Mouse (Mus musculus) adrenal gland, adult 18-20 months (tissue): ENCODE measurements around the gene Ttc39d. TPM values are rescaled to one million over a fixed set of nuclear protein-coding genes. Genes with fewer than 3 reads are reported as not detected.
"Not testable (repeated sequence)": the region's sequence is repeated elsewhere in the genome, so short reads cannot be mapped to it uniquely, and the experiment has no call there.

Source experiments
- DNase-seq, 2 experiments: peaks; one replicate each; pipeline ENCODE4 v3.0.0; 2021 to 2022; ENCODE audit warnings: low spot score in 2 of 2
- long read RNA-seq, 2 experiments: library from polyadenylated mRNA; stranded (forward); transcript quantifications; one replicate each; pipeline ENCODE4 v2.0.0; 2021
- total RNA-seq, 2 experiments: library from RNA; stranded (reverse); gene quantifications; 1 replicate in 1 of 2; 2 replicates in 1 of 2; pipeline ENCODE4 v1.2.3; 2021

The Ttc39d gene
- total RNA-seq: not detected
- long read RNA-seq, experiment 1: 0 reads
- long read RNA-seq, experiment 2, partial matches to known transcripts: 0 of 1 reads
- long read RNA-seq, experiment 2, other reads (novel, unspliced or antisense): 1 of 1 reads

DNA sequence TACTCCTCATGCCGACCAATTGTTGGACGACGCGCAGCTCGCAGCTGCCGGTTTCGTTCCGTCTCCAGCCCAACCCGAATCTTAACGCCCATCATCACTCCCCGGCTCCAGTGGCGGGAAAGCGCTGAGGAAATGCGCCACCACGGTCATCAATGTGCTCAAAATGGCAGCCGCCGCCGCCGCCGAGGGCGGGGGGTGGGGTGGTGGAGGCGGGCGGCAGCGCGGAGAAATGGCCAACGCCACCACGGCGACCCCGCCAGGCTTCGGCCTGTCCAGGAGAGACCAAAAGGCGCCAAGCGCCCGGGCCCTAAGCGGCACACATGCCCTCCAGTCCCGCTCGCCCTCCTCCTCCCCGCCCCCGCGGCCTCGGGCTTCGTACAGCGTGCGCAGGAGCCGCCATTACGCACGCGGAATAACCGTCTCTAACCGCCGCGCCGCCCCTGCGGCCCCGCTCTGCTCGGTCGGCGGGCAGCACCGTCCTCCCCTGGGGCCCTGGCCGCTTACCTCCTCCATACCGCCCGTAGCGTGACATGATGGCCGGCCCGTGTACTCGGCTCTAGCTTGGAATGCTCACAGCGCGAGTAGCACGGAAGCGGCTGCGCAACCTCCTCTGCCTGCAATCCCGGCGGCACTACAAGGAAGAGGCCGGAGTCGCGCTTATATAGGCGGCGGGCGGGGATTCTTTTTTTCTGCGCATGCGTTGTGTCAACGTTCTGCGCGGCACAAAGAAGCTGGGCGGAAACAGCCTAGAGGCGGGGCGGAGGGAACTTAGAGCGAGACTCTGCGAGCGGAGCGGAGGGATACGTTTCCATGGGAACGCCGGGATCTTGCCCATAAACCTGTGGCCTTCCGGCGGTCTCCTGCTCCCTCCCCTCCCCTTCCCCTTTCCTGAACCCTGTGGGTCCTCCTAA is at the start of gene Ttc39d, which contains the start of gene Srsf7:
Ttc39d (plus strand) TSS at position 790 of the 911 bp plus-strand sequence.
Srsf7 (minus strand) TSS at position 637 of the 911 bp plus-strand sequence.
- DNase-seq: peak; percentile 99 to 100

DNA sequence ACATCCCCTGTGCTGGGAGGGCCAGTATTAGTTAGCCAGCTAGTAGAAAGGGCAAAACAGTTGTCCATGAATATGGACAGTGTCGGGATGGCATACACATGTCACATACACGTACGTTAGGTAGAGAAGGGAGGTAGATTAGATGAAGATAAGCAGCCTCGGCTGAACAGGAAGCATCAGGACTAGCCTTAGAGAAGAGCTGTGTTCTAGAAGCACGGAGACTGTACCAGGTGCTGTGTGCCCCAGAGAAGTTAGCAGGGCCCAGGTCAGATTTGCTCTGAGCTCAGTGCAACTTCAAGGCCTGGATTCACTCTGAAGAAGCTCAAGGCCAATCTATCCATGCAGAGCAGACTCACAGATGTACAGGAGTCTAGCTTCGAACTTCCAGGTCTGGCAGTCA is 49.8 kb upstream of the Ttc39d start:
- no peak for DNase-seq

DNA sequence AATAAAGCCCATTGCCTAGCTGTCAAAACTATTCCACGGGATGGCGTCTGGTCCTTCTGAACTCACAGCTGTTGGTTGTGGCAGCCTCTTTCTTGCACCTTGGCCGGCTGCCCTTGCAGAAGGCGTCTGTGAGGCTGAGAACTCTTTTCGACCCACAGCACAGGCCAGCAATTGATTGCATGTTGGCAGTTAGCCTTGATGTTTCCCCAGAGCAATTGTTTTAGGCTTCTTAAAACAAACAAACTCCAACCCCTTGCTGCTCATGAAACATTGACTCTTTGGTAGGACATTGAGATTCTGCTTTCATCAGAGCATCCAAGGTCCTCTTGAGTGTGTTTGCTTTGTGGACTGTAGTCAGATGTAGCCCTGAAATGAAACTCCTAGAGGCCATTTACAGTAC is 46.8 kb upstream of the Ttc39d start:
- DNase-seq: peak in 1 of 2 experiments; percentile 46

DNA sequence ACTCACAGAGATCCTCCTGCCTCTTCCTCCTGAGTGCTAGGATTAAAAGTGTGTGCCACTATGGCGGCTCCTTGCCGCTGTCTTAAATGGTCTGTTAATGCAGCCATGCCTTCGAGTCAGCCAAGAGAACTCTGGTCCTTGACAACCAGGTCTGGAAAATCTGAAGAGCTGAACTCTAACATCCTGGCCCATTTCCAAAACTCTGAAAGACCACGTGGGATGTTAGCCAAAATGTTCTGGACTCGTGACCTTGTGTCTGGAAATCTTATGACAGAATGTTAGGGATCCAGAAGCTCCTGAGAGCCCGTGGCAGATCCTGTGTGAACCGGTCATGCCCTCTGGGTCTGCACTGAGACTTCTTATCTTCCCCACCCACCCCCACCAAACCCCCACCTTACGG is 43.3 kb upstream of the Ttc39d start:
- no peak for DNase-seq

GRCm38 (mm10) chr17:80165741-80166140 is 41.5 kb upstream of the Ttc39d start:
- no peak for DNase-seq

DNA sequence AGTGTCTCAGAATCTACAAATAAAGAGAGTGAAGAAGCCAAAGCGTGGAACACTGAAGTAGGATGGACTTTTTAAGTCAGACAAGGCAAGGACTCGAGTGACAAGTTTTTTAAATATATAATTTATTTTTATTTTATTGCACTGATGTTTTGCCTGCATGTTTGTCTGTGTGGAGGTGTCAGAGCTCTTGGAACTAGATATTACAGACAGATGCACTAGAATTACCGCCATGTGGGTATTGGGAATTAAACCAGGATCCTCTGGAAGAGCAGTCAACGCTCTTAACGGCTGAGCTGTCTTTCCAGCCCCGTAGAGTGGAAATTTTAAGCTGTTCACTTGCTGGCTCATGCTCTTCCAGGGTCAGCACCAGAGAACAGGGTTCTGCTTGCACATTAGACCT is 40.9 kb upstream of the Ttc39d start:
- DNase-seq: no peak

DNA sequence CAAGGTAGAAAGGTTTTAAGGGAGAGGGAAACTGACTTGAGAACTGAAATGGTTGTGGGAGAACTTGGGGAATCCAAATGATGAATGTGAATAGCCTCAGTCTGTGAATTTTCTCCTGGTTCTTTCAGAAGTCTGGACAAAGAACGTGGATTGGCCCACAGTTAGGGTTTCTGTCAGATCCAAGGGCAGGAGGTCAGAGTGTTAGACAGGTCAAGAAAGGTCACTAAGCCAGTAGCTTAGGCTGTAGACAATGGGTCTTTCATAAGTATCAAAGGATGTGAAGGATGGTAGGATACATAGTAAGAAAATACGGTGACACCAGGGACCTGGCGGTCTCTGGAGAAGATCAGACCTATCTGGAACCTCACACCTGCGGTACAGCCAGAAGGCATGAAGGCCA is 39.8 kb upstream of the Ttc39d start:
- DNase-seq: no peak

DNA sequence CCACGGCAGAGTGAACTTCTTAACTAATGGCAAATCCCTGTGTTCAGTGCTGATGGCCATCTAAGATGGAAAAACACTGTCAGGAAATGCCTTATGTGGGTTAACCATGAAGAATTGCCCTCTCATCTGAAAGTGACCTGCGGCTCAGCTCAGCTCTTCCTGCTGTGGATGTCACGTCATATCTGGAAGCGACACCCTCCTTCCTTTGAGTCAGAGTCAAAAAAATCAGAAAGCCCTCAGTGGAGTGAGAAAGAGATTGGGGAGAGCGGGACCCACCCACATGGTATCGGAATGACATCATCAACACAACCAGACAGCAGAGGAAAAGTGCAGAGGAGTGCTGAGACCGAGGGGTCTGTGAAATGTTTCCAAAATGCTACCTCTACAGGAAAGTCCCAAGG is 39.4 kb upstream of the Ttc39d start:
- DNase-seq: no peak

DNA sequence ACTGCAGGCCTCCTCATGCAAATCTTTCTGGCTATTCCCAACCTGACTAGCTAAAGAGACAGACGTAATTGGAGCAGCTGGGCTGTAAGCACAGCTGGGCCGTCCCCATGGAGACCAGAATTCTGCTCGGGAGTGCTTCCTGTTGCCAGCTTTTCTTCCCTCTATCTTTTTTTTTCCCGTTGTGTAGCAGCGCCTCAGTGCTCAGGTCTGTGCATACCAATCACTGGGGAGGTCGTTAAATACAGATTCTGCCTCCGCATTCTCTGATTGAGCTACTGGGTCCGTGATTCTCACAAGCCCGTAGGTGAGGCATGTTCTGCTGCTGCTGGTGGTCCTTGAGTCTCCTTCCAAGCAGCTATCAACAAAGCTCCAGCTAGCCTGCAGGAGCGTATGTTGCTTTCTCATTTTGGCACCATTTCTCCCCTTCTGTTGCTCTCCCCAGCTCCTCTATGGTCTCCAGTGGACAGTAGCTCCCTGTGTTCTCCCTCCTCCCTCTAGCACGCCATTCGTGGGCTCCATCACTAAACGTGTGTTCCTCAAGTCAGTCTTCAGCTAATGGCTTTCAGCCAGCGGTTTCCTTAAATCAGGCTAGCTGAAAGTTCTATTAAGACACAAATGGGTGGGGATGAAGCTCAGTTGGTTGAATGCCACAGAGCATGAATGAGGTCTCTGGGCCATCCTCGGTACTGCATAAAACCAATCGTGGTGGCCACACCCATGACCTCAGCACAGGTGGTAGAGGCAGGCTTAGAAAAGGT is 38.7 kb upstream of the Ttc39d start:
- DNase-seq: no peak

DNA sequence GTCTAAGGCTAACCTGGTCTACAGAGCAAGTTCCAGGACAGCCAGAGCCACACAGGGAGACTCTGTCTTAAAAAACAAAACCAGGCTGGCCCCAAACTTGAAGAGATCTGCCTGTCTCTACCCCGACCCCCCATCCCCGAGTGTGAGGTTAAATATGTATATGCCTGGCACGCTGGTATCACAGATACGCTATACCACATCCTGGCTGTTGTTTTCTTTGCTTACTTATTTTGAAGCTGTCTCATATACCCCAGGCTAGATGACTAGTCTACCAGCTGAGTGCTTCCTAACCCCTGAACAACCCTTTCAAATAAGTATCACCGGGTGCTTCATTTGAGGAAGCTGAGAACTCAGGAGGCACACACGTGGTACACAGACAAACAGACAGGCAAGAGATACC is 37.5 kb upstream of the Ttc39d start:
- DNase-seq: no peak

DNA sequence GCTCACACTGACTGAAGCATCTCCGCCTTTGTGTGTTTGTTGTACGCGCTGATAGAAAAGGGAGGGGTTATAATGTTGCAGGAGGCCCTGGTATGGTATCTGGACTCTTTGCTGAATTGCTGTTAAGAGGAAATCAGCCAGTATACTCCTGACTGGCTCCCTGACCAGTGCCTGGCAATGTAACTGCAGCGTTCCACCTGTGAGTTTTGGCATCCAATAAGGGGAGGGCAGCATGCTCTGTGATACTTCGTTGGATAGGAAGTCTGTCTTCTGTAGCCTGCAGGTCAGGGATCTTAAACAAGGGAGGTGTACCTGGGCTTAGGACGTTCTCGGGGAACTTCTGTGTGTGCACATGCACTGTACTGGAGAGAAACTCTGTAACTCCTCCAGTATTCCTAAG is 36.3 kb upstream of the Ttc39d start:
- no peak for DNase-seq

DNA sequence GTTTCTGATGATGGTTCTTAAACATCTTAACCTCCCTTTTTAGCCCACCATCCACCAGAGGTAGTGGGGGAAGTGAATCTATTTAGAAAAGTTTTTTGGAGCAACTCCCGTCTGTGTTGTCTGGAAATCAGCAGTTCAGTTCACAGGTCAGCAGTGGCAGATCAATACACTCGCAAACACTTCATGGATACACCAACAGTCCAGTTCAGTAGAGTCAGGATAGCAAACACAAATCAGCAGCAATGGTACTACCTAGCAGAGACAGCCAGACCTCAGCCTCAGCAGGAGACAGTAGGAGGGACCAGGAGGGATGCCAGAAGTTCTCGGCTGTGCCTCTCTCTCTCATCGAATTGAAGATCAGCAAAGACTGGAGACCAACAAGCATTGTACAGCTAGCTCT is 35.3 kb upstream of the Ttc39d start:
- no peak for DNase-seq

DNA sequence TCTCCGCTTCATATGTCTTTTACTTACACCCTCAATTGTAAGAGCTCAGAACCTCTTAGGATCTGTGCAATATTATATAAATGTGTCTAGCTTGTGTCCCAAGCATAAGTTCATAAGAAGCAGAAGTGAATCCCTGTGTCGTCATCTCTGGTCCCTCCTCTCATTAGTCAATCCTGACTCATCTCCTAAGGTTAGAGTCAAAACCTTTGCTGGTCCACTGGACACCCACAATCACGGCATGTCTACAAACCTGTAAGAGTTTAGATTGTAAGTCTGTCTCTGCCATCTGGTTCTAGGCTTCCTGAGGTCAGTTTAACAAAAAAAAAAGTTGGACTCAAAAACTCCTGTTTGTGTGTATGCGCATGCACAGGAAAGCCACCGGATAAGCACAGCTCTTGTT is 34.5 kb upstream of the Ttc39d start:
- DNase-seq: no peak

- no peak for DNase-seq
Measured at GRCm38 (mm10) chr17:80173708-80174107, 33.6 kb upstream of the Ttc39d start.

GRCm38 (mm10) chr17:80174146-80174545 is 33.1 kb upstream of the Ttc39d start:
- no peak for DNase-seq

- no peak for DNase-seq
Measured at GRCm38 (mm10) chr17:80174699-80175385, 32.4 kb upstream of the Ttc39d start.

GRCm38 (mm10) chr17:80175386-80175739 is 31.9 kb upstream of the Ttc39d start:
- DNase-seq: no peak

DNA sequence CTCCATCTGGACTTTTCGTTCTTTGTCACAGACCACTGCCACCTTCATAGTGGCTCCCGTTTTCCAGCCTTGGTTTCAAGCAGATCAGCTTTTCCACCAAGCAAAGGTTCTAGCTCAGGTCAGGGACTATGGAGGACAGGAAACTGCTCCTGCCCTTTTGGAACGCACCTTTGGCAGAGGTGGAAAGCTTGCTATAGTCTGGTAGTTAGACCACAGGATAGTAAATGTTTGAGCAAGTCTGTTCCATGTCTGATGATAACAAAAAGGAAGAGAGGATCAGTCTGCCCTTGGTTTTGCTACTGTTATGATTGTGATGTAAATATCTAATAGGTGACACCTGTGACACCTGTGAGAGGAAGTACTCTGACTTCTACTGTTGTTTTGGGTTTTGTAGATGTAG is 31.3 kb upstream of the Ttc39d start:
- no peak for DNase-seq

GRCm38 (mm10) chr17:80178846-80179245 is 28.4 kb upstream of the Ttc39d start:
- DNase-seq: not testable (repeated sequence)

- DNase-seq: peak; percentile 63 to 70
Measured at GRCm38 (mm10) chr17:80179959-80180358, 27.3 kb upstream of the Ttc39d start.

DNA sequence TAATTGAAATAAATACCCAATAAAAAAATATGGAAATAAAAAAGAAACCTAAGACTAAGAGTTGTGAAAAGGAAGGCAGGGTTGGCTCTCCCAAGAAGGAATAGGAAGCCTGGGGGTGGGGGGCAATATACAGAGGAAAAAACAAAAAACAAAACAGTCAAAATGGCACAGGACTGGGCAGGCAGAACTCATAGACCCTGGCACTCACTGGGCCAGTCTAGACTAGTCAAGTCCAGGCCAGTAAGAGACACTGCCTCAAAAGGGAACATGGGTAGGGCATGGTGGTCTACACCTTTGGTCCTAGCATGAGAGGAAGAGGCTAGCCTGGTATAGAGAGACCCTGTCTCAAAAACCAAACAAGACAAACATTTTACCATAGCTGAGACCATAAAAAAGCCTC is 26.8 kb upstream of the Ttc39d start:
- DNase-seq: no peak
